In the genomic region with DNA sequence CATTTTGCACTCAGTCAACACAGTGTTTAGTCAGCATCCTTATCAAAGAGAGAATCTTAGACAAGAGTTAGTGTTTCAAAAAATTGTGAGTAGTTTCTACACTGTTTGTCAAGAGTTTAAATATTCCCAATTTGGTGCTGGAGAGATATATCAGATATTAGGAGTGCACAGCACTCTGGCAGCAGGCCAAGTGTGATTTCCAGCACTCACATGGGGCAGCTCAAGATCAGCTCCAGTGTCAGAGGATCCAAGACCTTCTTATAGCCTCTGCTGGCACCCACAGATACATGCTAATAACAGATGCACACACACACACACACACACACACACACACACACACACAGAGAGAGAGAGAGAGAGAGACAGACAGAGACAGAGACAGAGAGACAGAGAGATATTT, we compare ENCODE assay signal across 10 mouse cellular contexts.
"Had no signal": no experiment of that assay in that cellular context is flagged by ENCODE, and none has a peak within 500 bp of the region (broad histone marks: within the 10 kb centered on the region; RNA-seq: fewer than 3 reads in every experiment).

No protein-coding gene starts in this region.

- H3K36me3 ChIP-seq: limb, embryonic 12.5 days; liver, embryonic 13.5 days; midbrain, embryonic 13.5 days had no signal

- ATAC-seq: liver, postnatal 0 days; midbrain, embryonic 13.5 days had no signal

- H3K9me3 ChIP-seq: limb, embryonic 12.5 days; liver, embryonic 13.5 days; midbrain, embryonic 13.5 days had no signal

- H3K4me1 ChIP-seq: limb, embryonic 12.5 days; liver, embryonic 13.5 days; midbrain, embryonic 13.5 days had no signal

- H3K4me3 ChIP-seq: left cerebral cortex, adult 2 months; limb, embryonic 12.5 days; liver, embryonic 13.5 days; midbrain, embryonic 13.5 days had no signal

- H3K27ac ChIP-seq: left cerebral cortex, adult 2 months; limb, embryonic 12.5 days; liver, embryonic 13.5 days; midbrain, embryonic 13.5 days had no signal

- H3K9ac ChIP-seq: limb, embryonic 12.5 days; liver, embryonic 13.5 days; liver, postnatal 0 days; midbrain, embryonic 13.5 days had no signal

- DNase-seq: kidney, adult 2 months; liver; liver, embryonic 13.5 days; liver, postnatal 0 days; right cerebral cortex, postnatal 14 days; thymus, adult 18-20 months; thymus, postnatal 14 days had no signal

- H3K27me3 ChIP-seq: limb, embryonic 12.5 days; liver, embryonic 13.5 days; midbrain, embryonic 13.5 days had no signal

- H3K4me2 ChIP-seq: limb, embryonic 12.5 days; liver, embryonic 13.5 days; midbrain, embryonic 13.5 days had no signal
